Mouse (Mus musculus): Measurements from ENCODE around the gene Sbno2. TPM values are rescaled to one million over a fixed set of nuclear protein-coding genes. Genes with fewer than 3 reads are reported as not detected.

The Sbno2 gene
- polyA plus RNA-seq, 1 experiment from 2014 or later, result 10.3 TPM

GRCm38 (mm10) chr10:80077312-80077711 is 28.1 kb downstream of the Sbno2 start:
- 88% methylated on average over 5 of the region's 5 CpGs for WGBS

GRCm38 (mm10) chr10:80076386-80076785 is 29.0 kb downstream of the Sbno2 start:
- Histone ChIP-seq H3K4me1 (ENCODE audit: control insufficient read depth, insufficient read depth, low read depth, low read length) (peaks cover 3% of the 10 kb centered on the region; the same call in 1 of the 2 replicates), H3K27ac (ENCODE audit: low read depth, low read length) (no peak overlapping the region), H3K36me3 (ENCODE audit: control insufficient read depth, insufficient read depth, low read length) (peaks cover 12% of the 10 kb centered on the region; the same call in 1 of the 2 replicates), H3K4me2 (ENCODE audit: low read length) (no peak overlapping the region), H3K4me3 (ENCODE audit: low read length) (no peak overlapping the region), H3K9ac (ENCODE audit: low read depth, low read length) (no peak overlapping the region), H3K27me3 (replicated peaks; ENCODE audit: control insufficient read depth, insufficient read depth, low read length) (no peaks in the 10 kb centered on the region), H3K9me3 (ENCODE audit: control insufficient read depth, low read length) (no peaks in the 10 kb centered on the region)
- WGBS, result 97% methylated on average over 4 of the region's 4 CpGs
- no peak for ATAC-seq

More at GRCm38 (mm10) chr10:80077312-80077711, 28.1 kb downstream of the Sbno2 start:
- Histone ChIP-seq H3K27ac (ENCODE audit: low read depth, low read length) (no peak overlapping the region), H3K4me3 (ENCODE audit: low read length) (no peak overlapping the region), H3K27me3 (replicated peaks; ENCODE audit: control insufficient read depth, insufficient read depth, low read length) (no peaks in the 10 kb centered on the region), H3K9ac (ENCODE audit: low read depth, low read length) (no peak overlapping the region), H3K4me2 (ENCODE audit: low read length) (no peak overlapping the region), H3K4me1 (ENCODE audit: control insufficient read depth, insufficient read depth, low read depth, low read length) (no peaks in the 10 kb centered on the region), H3K9me3 (ENCODE audit: control insufficient read depth, low read length) (no peaks in the 10 kb centered on the region), H3K36me3 (ENCODE audit: control insufficient read depth, insufficient read depth, low read length) (peaks cover 18% of the 10 kb centered on the region)
- no peak for ATAC-seq

GRCm38 (mm10) chr10:80075924-80076323 is 29.4 kb downstream of the Sbno2 start:
- H3K9ac ChIP-seq (ENCODE audit: low read depth, low read length), result no peak overlapping the region
- no CpG with 5 or more reads among the region's 1 CpGs for WGBS
- H3K27ac ChIP-seq (ENCODE audit: low read depth, low read length), result no peak overlapping the region

GRCm38 (mm10) chr10:80074813-80075601 is 30.4 kb downstream of the Sbno2 start:
- H3K4me1 ChIP-seq (ENCODE audit: control insufficient read depth, insufficient read depth, low read depth, low read length), result peaks cover 3% of the 10 kb centered on the region; the same call in 1 of the 2 replicates
- no peak overlapping the region for H3K9ac ChIP-seq (ENCODE audit: low read depth, low read length)
- H3K9me3 ChIP-seq (ENCODE audit: control insufficient read depth, low read length), result no peaks in the 10 kb centered on the region
- no peak for ATAC-seq
- H3K36me3 ChIP-seq (ENCODE audit: control insufficient read depth, insufficient read depth, low read length), result 0 out of 2 replicates have a peak, but pooled peaks cover 3% of the 10 kb centered on the region
- WGBS, result 21% methylated on average over 28 of the region's 28 CpGs
- H3K27me3 ChIP-seq (replicated peaks; ENCODE audit: control insufficient read depth, insufficient read depth, low read length), result no peaks in the 10 kb centered on the region
- H3K27ac ChIP-seq (ENCODE audit: low read depth, low read length), result no peak overlapping the region
- H3K4me2 ChIP-seq (ENCODE audit: low read length), result 0 out of 2 replicates have a peak overlapping the region, but pooled peaks have one; percentile 14
- H3K4me3 ChIP-seq (ENCODE audit: low read length), result no peak overlapping the region; the same call in 1 of the 2 replicates

More at GRCm38 (mm10) chr10:80075924-80076323, 29.4 kb downstream of the Sbno2 start:
- Histone ChIP-seq H3K4me1 (ENCODE audit: control insufficient read depth, insufficient read depth, low read depth, low read length) (peaks cover 3% of the 10 kb centered on the region; the same call in 1 of the 2 replicates), H3K27me3 (replicated peaks; ENCODE audit: control insufficient read depth, insufficient read depth, low read length) (no peaks in the 10 kb centered on the region), H3K36me3 (ENCODE audit: control insufficient read depth, insufficient read depth, low read length) (peaks cover 9% of the 10 kb centered on the region; the same call in 1 of the 2 replicates), H3K4me3 (ENCODE audit: low read length) (no peak overlapping the region), H3K4me2 (ENCODE audit: low read length) (no peak overlapping the region), H3K9me3 (ENCODE audit: control insufficient read depth, low read length) (no peaks in the 10 kb centered on the region)
- ATAC-seq, result no peak

GRCm38 (mm10) chr10:80072623-80073489 is 32.5 kb downstream of the Sbno2 start:
- no peaks in the 10 kb centered on the region for H3K9me3 ChIP-seq (ENCODE audit: control insufficient read depth, low read length)
- H3K27me3 ChIP-seq (replicated peaks; ENCODE audit: control insufficient read depth, insufficient read depth, low read length), result no peaks in the 10 kb centered on the region
- no peak overlapping the region for H3K4me3 ChIP-seq (ENCODE audit: low read length)
- no peak overlapping the region; the same call in 1 of the 2 replicates for H3K9ac ChIP-seq (ENCODE audit: low read depth, low read length)
- WGBS, result 85% methylated on average over 20 of the region's 20 CpGs
- no peak overlapping the region for H3K4me2 ChIP-seq (ENCODE audit: low read length)
- no peak overlapping the region for H3K27ac ChIP-seq (ENCODE audit: low read depth, low read length)
- no peak for ATAC-seq
- no peaks in the 10 kb centered on the region for H3K36me3 ChIP-seq (ENCODE audit: control insufficient read depth, insufficient read depth, low read length)
- peaks cover 3% of the 10 kb centered on the region; the same call in 1 of the 2 replicates for H3K4me1 ChIP-seq (ENCODE audit: control insufficient read depth, insufficient read depth, low read depth, low read length)

- no peak overlapping the region for H3K4me2 ChIP-seq (ENCODE audit: low read length)
- H3K27me3 ChIP-seq (replicated peaks; ENCODE audit: control insufficient read depth, insufficient read depth, low read length), result no peaks in the 10 kb centered on the region
- no peak overlapping the region for H3K4me3 ChIP-seq (ENCODE audit: low read length)
- H3K9ac ChIP-seq (ENCODE audit: low read depth, low read length), result no peak overlapping the region; the same call in 1 of the 2 replicates
- WGBS, result 90% methylated on average over 3 of the region's 3 CpGs
- H3K4me1 ChIP-seq (ENCODE audit: control insufficient read depth, insufficient read depth, low read depth, low read length), result peaks cover 3% of the 10 kb centered on the region; the same call in 1 of the 2 replicates
- no peak for ATAC-seq
- H3K36me3 ChIP-seq (ENCODE audit: control insufficient read depth, insufficient read depth, low read length), result peaks cover 5% of the 10 kb centered on the region; the same call in 1 of the 2 replicates
- peak overlapping the region; percentile 50; the same call in 1 of the 2 replicates for H3K27ac ChIP-seq (ENCODE audit: low read depth, low read length)
- no peaks in the 10 kb centered on the region for H3K9me3 ChIP-seq (ENCODE audit: control insufficient read depth, low read length)
Measured at GRCm38 (mm10) chr10:80071516-80071900, 33.9 kb downstream of the Sbno2 start.

GRCm38 (mm10) chr10:80070837-80071515 is 34.4 kb downstream of the Sbno2 start:
- H3K4me2 ChIP-seq (ENCODE audit: low read length), result no peak overlapping the region
- no peak overlapping the region for H3K4me3 ChIP-seq (ENCODE audit: low read length)
- peak overlapping the region; percentile 35; the same call in 1 of the 2 replicates for H3K9ac ChIP-seq (ENCODE audit: low read depth, low read length)
- H3K27me3 ChIP-seq (replicated peaks; ENCODE audit: control insufficient read depth, insufficient read depth, low read length), result no peaks in the 10 kb centered on the region
- no peaks in the 10 kb centered on the region for H3K9me3 ChIP-seq (ENCODE audit: control insufficient read depth, low read length)
- 63% methylated on average over 9 of the region's 9 CpGs for WGBS
- peak overlapping the region; percentile 50; the same call in 1 of the 2 replicates for H3K27ac ChIP-seq (ENCODE audit: low read depth, low read length)
- ATAC-seq, result peak; percentile 53
- peaks cover 3% of the 10 kb centered on the region; the same call in 1 of the 2 replicates for H3K4me1 ChIP-seq (ENCODE audit: control insufficient read depth, insufficient read depth, low read depth, low read length)
- H3K36me3 ChIP-seq (ENCODE audit: control insufficient read depth, insufficient read depth, low read length), result peaks cover 5% of the 10 kb centered on the region; the same call in 1 of the 2 replicates

- H3K4me1 ChIP-seq (ENCODE audit: control insufficient read depth, insufficient read depth, low read depth, low read length), result peaks cover 3% of the 10 kb centered on the region; the same call in 1 of the 2 replicates
- H3K27me3 ChIP-seq (replicated peaks; ENCODE audit: control insufficient read depth, insufficient read depth, low read length), result no peaks in the 10 kb centered on the region
- no peak overlapping the region for H3K4me3 ChIP-seq (ENCODE audit: low read length)
- H3K9ac ChIP-seq (ENCODE audit: low read depth, low read length), result no peak overlapping the region
- no peak overlapping the region for H3K27ac ChIP-seq (ENCODE audit: low read depth, low read length)
- peaks cover 5% of the 10 kb centered on the region; the same call in 1 of the 2 replicates for H3K36me3 ChIP-seq (ENCODE audit: control insufficient read depth, insufficient read depth, low read length)
- H3K4me2 ChIP-seq (ENCODE audit: low read length), result no peak overlapping the region
- no peak for ATAC-seq
- WGBS, result 98% methylated on average over 4 of the region's 4 CpGs
- H3K9me3 ChIP-seq (ENCODE audit: control insufficient read depth, low read length), result no peaks in the 10 kb centered on the region
Measured at GRCm38 (mm10) chr10:80069948-80070450, 35.4 kb downstream of the Sbno2 start.

Measured in hindbrain, embryonic 16.5 days (tissue).